Mouse (Mus musculus) heart, embryonic 12.5 days (tissue): Measurements from ENCODE around the gene Snd1. TPM values are rescaled to one million over a fixed set of nuclear protein-coding genes. Genes with fewer than 3 reads are reported as not detected.

Source experiments
- ATAC-seq: fragments of 200-750 bp; cut with Nextera tagmentation; 2 replicates; pipeline ENCODE4 v1.8.0; 2017; ENCODE audit warnings: moderate TSS enrichment, moderate library complexity; ENCODE audit not compliant: insufficient number of reproducible peaks, low FRiP score
- H3K27ac ChIP-seq: fragments of 300-500 bp; sonication (generic); 2 replicates; pipeline ENCODE4 v1.5.1; 2016; ENCODE audit warnings: mild to moderate bottlenecking, moderate library complexity; ENCODE audit not compliant: poor library complexity, severe bottlenecking
- H3K27me3 ChIP-seq: fragments of 300-500 bp; sonication (generic); replicated peaks from 2 replicates; pipeline ENCODE4 v1.6.1; 2016; ENCODE audit warnings: mild to moderate bottlenecking, moderate library complexity
- H3K36me3 ChIP-seq: fragments of 300-500 bp; sonication (generic); 2 replicates; pipeline ENCODE4 v1.6.1; 2016; ENCODE audit warnings: mild to moderate bottlenecking, moderate library complexity
- H3K4me1 ChIP-seq: fragments of 300-500 bp; sonication (generic); replicated peaks from 2 replicates; pipeline ENCODE4 v1.6.1; 2016; ENCODE audit warnings: mild to moderate bottlenecking
- H3K4me2 ChIP-seq: fragments of 300-500 bp; sonication (generic); 2 replicates; pipeline ENCODE4 v1.6.1; 2016; ENCODE audit warnings: mild to moderate bottlenecking, moderate library complexity
- H3K4me3 ChIP-seq: fragments of 300-500 bp; sonication (generic); 2 replicates; pipeline ENCODE4 v1.5.1; 2016; ENCODE audit warnings: mild to moderate bottlenecking
- H3K9ac ChIP-seq: fragments of 300-500 bp; sonication (generic); 2 replicates; pipeline ENCODE4 v1.6.1; 2016; ENCODE audit warnings: mild to moderate bottlenecking, moderate library complexity
- H3K9me3 ChIP-seq: fragments of 300-500 bp; sonication (generic); replicated peaks from 2 replicates; pipeline ENCODE4 v1.6.1; 2016; ENCODE audit warnings: mild to moderate bottlenecking, moderate library complexity
- WGBS: fragments of 180-500 bp; shearing (Covaris S2); methylation state at CpG from one replicate; pipeline ENCODE4 v1.1.7; 2016; 5-methylcytosine and 5-hydroxymethylcytosine counted together
- polyA plus RNA-seq: library from polyadenylated mRNA; unstranded; fragments of >200 nt; fragmentation: Nextera tagmentation; extraction: Ambion mirVana; gene quantifications from 2 replicates; pipeline ENCODE4 v1.2.1, GENCODE M21; 2016

The Snd1 gene
- polyA plus RNA-seq, 1 experiment from 2014 or later, result 95.2 TPM

DNA sequence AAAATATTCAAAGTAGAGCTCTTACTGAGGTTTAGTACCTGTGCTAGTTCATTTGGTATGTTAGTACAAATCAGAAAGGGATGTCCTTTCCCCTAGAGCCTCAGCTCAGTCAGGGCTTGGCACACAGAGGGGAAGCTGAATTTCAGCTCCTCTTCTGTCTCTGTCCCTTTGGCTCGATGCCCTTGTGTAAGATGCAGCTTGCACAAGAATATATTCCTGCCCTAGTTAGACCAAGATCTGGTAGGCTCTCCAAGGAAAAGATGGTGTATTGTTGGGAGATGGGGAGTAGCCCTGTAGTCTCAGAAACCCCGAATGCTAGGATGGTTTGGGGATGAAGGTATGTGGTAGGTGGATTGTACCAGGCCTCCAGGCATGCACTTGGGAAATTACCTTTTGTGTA is 74.4 kb downstream of the Snd1 start:
- Histone ChIP-seq H3K4me1 (peaks cover 1% of the 10 kb centered on the region; the same call in 1 of the 2 replicates), H3K27ac (no peak overlapping the region), H3K9me3 (no peaks in the 10 kb centered on the region), H3K4me2 (no peak overlapping the region), H3K36me3 (peaks cover 35% of the 10 kb centered on the region), H3K9ac (no peak overlapping the region), H3K4me3 (no peak overlapping the region), H3K27me3 (no peaks in the 10 kb centered on the region)
- no peak for ATAC-seq
- WGBS, result 84% methylated on average over 2 of the region's 2 CpGs

- Histone ChIP-seq H3K4me3 (no peak overlapping the region), H3K36me3 (peaks cover 29% of the 10 kb centered on the region), H3K9ac (no peak overlapping the region), H3K9me3 (no peaks in the 10 kb centered on the region), H3K27me3 (no peaks in the 10 kb centered on the region), H3K27ac (no peak overlapping the region), H3K4me1 (peaks cover 9% of the 10 kb centered on the region), H3K4me2 (no peak overlapping the region)
- ATAC-seq, result no peak
- 80% methylated on average over 7 of the region's 7 CpGs for WGBS
Measured at GRCm38 (mm10) chr6:28550255-28551004, 75.5 kb downstream of the Snd1 start.

DNA sequence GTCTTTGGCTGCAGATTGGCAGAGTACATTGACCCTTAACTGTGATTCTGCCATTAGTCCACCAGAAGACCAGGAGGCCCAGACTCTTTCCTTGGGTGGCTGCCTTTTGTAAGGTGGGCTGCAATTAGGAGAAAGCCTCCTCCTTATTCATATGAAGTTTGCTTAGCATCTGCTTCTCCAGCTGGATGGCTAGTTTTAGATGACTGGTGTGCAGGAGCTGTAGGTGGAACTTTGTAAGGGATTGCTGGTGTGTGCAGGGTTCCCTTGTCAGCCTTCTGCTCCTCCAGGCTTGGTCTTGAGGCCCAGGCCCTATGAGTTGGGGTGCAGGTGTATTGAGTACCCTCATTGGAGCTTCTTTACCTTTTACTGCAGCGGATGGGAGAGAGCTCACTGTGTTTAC is 79.5 kb downstream of the Snd1 start:
- no peak for ATAC-seq
- no peaks in the 10 kb centered on the region for H3K27me3 ChIP-seq
- H3K4me3 ChIP-seq, result no peak overlapping the region
- peaks cover 15% of the 10 kb centered on the region for H3K36me3 ChIP-seq
- no peak overlapping the region for H3K4me2 ChIP-seq
- no peaks in the 10 kb centered on the region for H3K9me3 ChIP-seq
- H3K27ac ChIP-seq, result no peak overlapping the region
- WGBS, result 93% methylated on average over 1 of the region's 1 CpGs
- H3K4me1 ChIP-seq, result peaks cover 9% of the 10 kb centered on the region
- H3K9ac ChIP-seq, result no peak overlapping the region

DNA sequence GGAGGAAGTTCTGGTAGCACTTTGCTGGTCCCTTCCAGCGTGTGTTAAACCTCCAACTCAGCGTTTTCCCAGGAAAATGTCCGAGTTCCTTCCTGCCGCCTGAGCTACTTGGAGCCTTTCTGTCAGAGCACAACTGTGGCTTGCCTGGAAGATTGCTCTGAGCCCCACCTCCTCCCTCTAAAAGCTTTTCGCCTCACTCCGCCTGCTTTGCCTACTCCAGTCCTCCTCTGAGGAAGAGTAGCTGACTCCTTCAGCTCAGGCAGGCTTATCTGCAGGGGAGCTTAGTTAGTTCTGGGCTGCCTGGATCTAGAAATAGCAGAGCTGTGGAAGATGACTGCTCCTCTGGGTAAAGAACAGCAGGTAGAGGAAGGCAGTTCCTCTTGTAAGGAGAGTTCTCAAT is 80.1 kb downstream of the Snd1 start:
- Histone ChIP-seq H3K27me3 (no peaks in the 10 kb centered on the region), H3K4me3 (no peak overlapping the region), H3K4me1 (peaks cover 10% of the 10 kb centered on the region), H3K9ac (no peak overlapping the region), H3K4me2 (no peak overlapping the region), H3K27ac (0 out of 2 replicates have a peak overlapping the region, but pooled peaks have one; percentile 3), H3K36me3 (peaks cover 15% of the 10 kb centered on the region), H3K9me3 (no peaks in the 10 kb centered on the region)
- no peak for ATAC-seq
- 40% methylated on average over 6 of the region's 6 CpGs for WGBS

DNA sequence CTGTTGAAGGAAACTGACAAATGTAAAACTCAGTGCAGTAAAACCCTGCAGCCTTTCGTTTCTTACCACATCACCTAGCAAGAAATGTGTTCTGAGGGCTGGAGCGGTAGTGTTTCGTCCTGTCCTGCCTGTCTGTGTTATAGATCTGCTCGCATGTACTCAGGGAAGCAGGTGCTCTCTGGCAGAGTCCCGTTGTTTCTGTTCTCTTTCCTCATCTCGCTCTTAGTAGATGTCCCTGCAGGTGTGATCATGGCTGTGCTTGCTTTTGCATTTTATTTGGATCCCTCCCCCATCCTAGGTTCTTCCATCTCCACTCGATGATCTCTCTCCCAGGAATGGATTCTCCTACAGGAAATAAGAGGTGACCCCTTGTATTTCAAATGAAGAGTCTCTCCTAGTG is 80.5 kb downstream of the Snd1 start:
- Histone ChIP-seq H3K4me1 (peaks cover 13% of the 10 kb centered on the region), H3K27ac (no peak overlapping the region), H3K4me3 (no peak overlapping the region), H3K27me3 (no peaks in the 10 kb centered on the region), H3K9me3 (no peaks in the 10 kb centered on the region), H3K4me2 (no peak overlapping the region), H3K9ac (no peak overlapping the region), H3K36me3 (peaks cover 17% of the 10 kb centered on the region)
- WGBS, result 81% methylated on average over 7 of the region's 7 CpGs
- ATAC-seq, result no peak

GRCm38 (mm10) chr6:28557728-28558127 is 82.8 kb downstream of the Snd1 start:
- H3K36me3 ChIP-seq, result peaks cover 22% of the 10 kb centered on the region; the same call in 1 of the 2 replicates
- no peak overlapping the region for H3K9ac ChIP-seq
- H3K4me2 ChIP-seq, result no peak overlapping the region
- H3K27ac ChIP-seq, result no peak overlapping the region
- no peaks in the 10 kb centered on the region for H3K27me3 ChIP-seq
- no peak overlapping the region for H3K4me3 ChIP-seq
- no peaks in the 10 kb centered on the region for H3K9me3 ChIP-seq
- WGBS, result 84% methylated on average over 6 of the region's 6 CpGs
- ATAC-seq, result no peak
- peaks cover 20% of the 10 kb centered on the region for H3K4me1 ChIP-seq

DNA sequence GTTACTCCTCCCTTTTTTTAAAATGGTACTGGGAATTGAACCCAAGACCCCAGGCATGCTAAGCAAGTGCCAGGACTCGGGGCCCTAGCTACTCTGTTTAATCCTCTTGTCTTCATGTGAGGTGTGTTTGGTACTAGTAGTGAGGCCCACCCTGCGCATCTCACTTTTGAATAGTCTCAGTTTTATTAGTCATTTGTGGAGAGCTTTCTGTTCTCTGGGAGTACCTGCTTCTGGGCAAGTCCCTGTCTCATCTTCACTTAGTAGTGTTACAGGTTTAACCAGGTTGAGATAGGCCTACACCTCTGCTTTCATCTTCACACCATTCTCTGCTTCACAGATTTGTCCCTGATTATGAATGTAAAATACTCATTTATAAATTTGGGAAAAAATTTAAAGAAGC is 84.5 kb downstream of the Snd1 start:
- H3K4me1 ChIP-seq, result peaks cover 18% of the 10 kb centered on the region
- H3K36me3 ChIP-seq, result peaks cover 23% of the 10 kb centered on the region; the same call in 1 of the 2 replicates
- H3K27ac ChIP-seq, result no peak overlapping the region
- no peaks in the 10 kb centered on the region for H3K27me3 ChIP-seq
- no peak for ATAC-seq
- 86% methylated on average over 2 of the region's 2 CpGs for WGBS
- no peaks in the 10 kb centered on the region for H3K9me3 ChIP-seq
- H3K9ac ChIP-seq, result no peak overlapping the region
- no peak overlapping the region for H3K4me2 ChIP-seq
- H3K4me3 ChIP-seq, result no peak overlapping the region

- peaks cover 28% of the 10 kb centered on the region for H3K36me3 ChIP-seq
- H3K4me2 ChIP-seq, result no peak overlapping the region
- H3K4me3 ChIP-seq, result no peak overlapping the region
- no peak overlapping the region for H3K9ac ChIP-seq
- H3K4me1 ChIP-seq, result peaks cover 11% of the 10 kb centered on the region; the same call in 1 of the 2 replicates
- H3K27me3 ChIP-seq, result no peaks in the 10 kb centered on the region
- no peaks in the 10 kb centered on the region for H3K9me3 ChIP-seq
- no peak for ATAC-seq
- H3K27ac ChIP-seq, result no peak overlapping the region
- 82% methylated on average over 5 of the region's 5 CpGs for WGBS
Measured at GRCm38 (mm10) chr6:28561291-28561995, 86.5 kb downstream of the Snd1 start.

- Histone ChIP-seq H3K27me3 (no peaks in the 10 kb centered on the region), H3K4me2 (no peak overlapping the region), H3K9ac (no peak overlapping the region), H3K27ac (no peak overlapping the region), H3K36me3 (peaks cover 28% of the 10 kb centered on the region), H3K9me3 (no peaks in the 10 kb centered on the region), H3K4me1 (peaks cover 11% of the 10 kb centered on the region; the same call in 1 of the 2 replicates), H3K4me3 (no peak overlapping the region)
- ATAC-seq, result no peak
- 83% methylated on average over 4 of the region's 4 CpGs for WGBS
Measured at GRCm38 (mm10) chr6:28562323-28563044, 87.5 kb downstream of the Snd1 start.

DNA sequence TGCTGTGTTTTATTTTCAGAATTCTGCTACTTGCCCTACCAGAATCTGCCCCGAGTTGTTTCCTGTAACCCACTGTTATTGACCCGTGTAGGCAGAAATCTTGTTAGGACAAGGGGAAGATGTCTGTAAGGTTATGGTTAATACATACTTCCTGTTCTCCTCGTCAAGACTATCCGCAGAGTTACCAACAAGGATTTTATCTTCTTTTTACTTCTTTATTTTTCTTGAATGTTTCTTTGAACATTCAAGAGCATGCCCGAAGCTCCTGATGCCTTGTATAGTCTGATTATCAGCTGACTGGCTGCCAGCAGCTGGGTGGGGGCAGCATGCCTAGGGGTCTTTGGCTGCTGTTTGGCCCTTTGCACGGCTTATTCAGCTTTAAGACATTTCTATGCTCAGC is 93.0 kb downstream of the Snd1 start:
- Histone ChIP-seq H3K36me3 (peaks cover 8% of the 10 kb centered on the region), H3K27me3 (no peaks in the 10 kb centered on the region), H3K9me3 (no peaks in the 10 kb centered on the region), H3K4me2 (no peak overlapping the region), H3K27ac (no peak overlapping the region), H3K4me3 (no peak overlapping the region), H3K4me1 (peaks cover 7% of the 10 kb centered on the region), H3K9ac (no peak overlapping the region)
- no peak for ATAC-seq
- 73% methylated on average over 6 of the region's 6 CpGs for WGBS

GRCm38 (mm10) chr6:28571946-28572345 is 97.0 kb downstream of the Snd1 start:
- no peaks in the 10 kb centered on the region for H3K27me3 ChIP-seq
- ATAC-seq, result no peak
- no peak overlapping the region for H3K27ac ChIP-seq
- H3K36me3 ChIP-seq, result no peaks in the 10 kb centered on the region
- H3K9me3 ChIP-seq, result no peaks in the 10 kb centered on the region
- H3K4me1 ChIP-seq, result peaks cover 27% of the 10 kb centered on the region
- H3K4me3 ChIP-seq, result no peak overlapping the region
- WGBS, result 78% methylated on average over 2 of the region's 2 CpGs
- no peak overlapping the region for H3K9ac ChIP-seq
- H3K4me2 ChIP-seq, result no peak overlapping the region
